Mouse (Mus musculus) midbrain, embryonic 13.5 days (tissue): ENCODE data around the gene Lypd9. TPM values are rescaled to one million over a fixed set of nuclear protein-coding genes. Genes with fewer than 3 reads are reported as not detected.
"Not testable (repeated sequence)": the region's sequence is repeated elsewhere in the genome, so short reads cannot be mapped to it uniquely, and the experiment has no call there.

Source experiments
- ATAC-seq: fragments of 200-750 bp; cut with Nextera tagmentation; 2 replicates; pipeline ENCODE4 v1.8.0; 2017; ENCODE audit warnings: mild to moderate bottlenecking, moderate TSS enrichment, moderate library complexity
- H3K27ac ChIP-seq: fragments of 300-500 bp; sonication (generic); 2 replicates; pipeline ENCODE4 v1.5.1; 2015; ENCODE audit warnings: inconsistent platforms, mild to moderate bottlenecking, moderate library complexity
- H3K27me3 ChIP-seq: fragments of 300-500 bp; sonication (generic); 2 replicates; pipeline ENCODE4 v1.6.1; 2015; ENCODE audit warnings: mild to moderate bottlenecking, inconsistent platforms
- H3K36me3 ChIP-seq: fragments of 300-500 bp; sonication (generic); 2 replicates; pipeline ENCODE4 v1.6.1; 2015; ENCODE audit warnings: mild to moderate bottlenecking, inconsistent platforms
- H3K4me1 ChIP-seq: fragments of 300-500 bp; sonication (generic); replicated peaks from 2 replicates; pipeline ENCODE4 v1.6.1; 2015; ENCODE audit warnings: inconsistent platforms
- H3K4me2 ChIP-seq: fragments of 300-500 bp; sonication (generic); replicated peaks from 2 replicates; pipeline ENCODE4 v1.6.1; 2015; ENCODE audit warnings: moderate library complexity, mild to moderate bottlenecking, inconsistent platforms
- H3K4me3 ChIP-seq: fragments of 300-500 bp; sonication (generic); replicated peaks from 2 replicates; pipeline ENCODE4 v1.5.1; 2015; ENCODE audit warnings: mild to moderate bottlenecking, inconsistent platforms
- H3K9ac ChIP-seq: fragments of 300-500 bp; sonication (generic); replicated peaks from 2 replicates; pipeline ENCODE4 v1.6.1; 2015; ENCODE audit warnings: mild to moderate bottlenecking, inconsistent platforms
- H3K9me3 ChIP-seq: fragments of 300-500 bp; sonication (generic); 2 replicates; pipeline ENCODE4 v1.6.1; 2016; ENCODE audit warnings: mild to moderate bottlenecking, inconsistent platforms
- WGBS: fragments of 180-500 bp; shearing (Covaris S2); methylation state at CpG from one replicate; pipeline ENCODE4 v1.1.7; 2015; 5-methylcytosine and 5-hydroxymethylcytosine counted together
- polyA plus RNA-seq: library from polyadenylated mRNA; unstranded; fragments of >200 nt; fragmentation: Nextera tagmentation; extraction: Ambion mirVana; gene quantifications from 2 replicates; pipeline ENCODE4 v1.2.1, GENCODE M21; 2015

The Lypd9 gene
- polyA plus RNA-seq: not detected in 2 replicates

DNA sequence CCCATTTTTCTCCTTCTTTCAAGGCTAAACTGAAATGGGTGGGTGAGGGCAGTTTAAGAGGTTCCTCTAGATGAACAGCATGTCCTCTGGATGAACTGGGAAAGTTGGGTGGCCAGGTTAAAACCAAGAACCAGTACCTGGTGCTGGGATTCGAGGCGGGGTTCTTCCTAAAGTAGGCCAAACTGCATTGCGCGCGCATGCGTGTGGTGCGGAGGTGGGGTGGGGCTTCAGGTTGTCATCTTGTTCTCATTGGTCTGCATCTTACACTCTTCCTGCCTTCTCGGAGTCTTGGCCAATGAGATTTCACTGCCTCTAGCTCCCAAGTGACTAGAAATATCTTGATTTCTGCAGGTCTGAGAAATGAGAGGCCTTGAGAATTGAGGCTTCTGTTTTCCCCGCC is at the start of gene Lypd9:
Lypd9 (minus strand) TSS at position 165 of the 400 bp plus-strand sequence.
- 95% methylated on average over 9 of the region's 9 CpGs for WGBS
- H3K4me3 ChIP-seq: no peak within 1 kb of the TSS
- H3K27ac ChIP-seq: no peak within 1 kb of the TSS
- no peaks in the 10 kb centered on the region for H3K9me3 ChIP-seq
- no peak within 1 kb of the TSS for H3K9ac ChIP-seq
- H3K36me3 ChIP-seq: no peaks in the 10 kb centered on the region
- H3K4me2 ChIP-seq: no peak within 1 kb of the TSS
- no peaks in the 10 kb centered on the region for H3K4me1 ChIP-seq
- no peaks in the 10 kb centered on the region for H3K27me3 ChIP-seq
- ATAC-seq: no peak

DNA sequence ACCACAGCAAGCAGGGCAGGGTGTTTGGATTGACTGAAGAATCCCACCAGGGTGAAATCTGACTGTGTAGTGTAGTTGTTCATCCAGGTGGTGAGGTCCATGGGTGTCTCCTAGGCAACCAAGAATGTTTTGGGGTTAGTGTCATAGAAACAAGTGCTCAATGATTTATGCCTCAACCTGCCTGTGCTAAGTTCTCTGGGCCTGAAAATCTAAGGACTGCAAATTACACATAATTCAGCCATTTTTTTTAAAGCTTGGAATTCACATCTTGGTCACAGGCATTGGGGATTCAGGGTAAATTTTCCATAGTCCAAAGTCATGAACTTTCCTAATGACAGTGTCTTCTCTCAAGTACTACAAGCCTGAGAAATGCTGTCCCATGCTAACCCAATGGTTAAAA is 49.7 kb upstream of the Lypd9 start, which contains the start of gene Olfr331:
Olfr331 (minus strand) TSS at position 101 of the 400 bp plus-strand sequence.
- not testable (repeated sequence) for H3K27me3 ChIP-seq, H3K27ac ChIP-seq, H3K4me1 ChIP-seq, H3K4me2 ChIP-seq, H3K9ac ChIP-seq, H3K9me3 ChIP-seq, H3K4me3 ChIP-seq, H3K36me3 ChIP-seq, ATAC-seq

DNA sequence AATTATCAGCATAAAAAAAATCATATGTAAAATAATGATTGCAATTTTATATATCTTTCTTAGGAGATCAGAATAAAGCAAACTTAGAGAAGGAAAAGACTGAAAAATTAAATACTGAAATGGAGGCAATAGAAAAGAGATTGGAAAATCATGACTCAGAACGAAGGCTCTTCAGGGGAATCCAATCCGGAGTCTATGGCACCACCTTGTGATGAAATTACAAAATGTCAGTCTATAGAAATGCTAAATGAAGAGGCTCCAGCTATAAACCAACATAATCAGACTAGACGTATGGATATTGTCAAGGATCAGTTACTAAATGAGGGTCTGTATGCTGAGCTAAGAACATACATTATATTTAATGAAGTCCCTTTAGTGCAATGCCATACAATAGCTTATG is 46.6 kb upstream of the Lypd9 start:
- Histone ChIP-seq H3K9ac (no peak overlapping the region), H3K4me2 (no peak overlapping the region), H3K9me3 (no peaks in the 10 kb centered on the region), H3K4me3 (no peak overlapping the region), H3K36me3 (no peaks in the 10 kb centered on the region), H3K4me1 (no peaks in the 10 kb centered on the region), H3K27me3 (no peaks in the 10 kb centered on the region), H3K27ac (no peak overlapping the region)
- WGBS: 49% methylated on average over 3 of the region's 3 CpGs
- no peak for ATAC-seq

GRCm38 (mm10) chr11:58498761-58499160 is 46.0 kb upstream of the Lypd9 start:
- H3K36me3 ChIP-seq: no peaks in the 10 kb centered on the region
- H3K4me3 ChIP-seq: no peak overlapping the region
- no peak overlapping the region for H3K27ac ChIP-seq
- no peaks in the 10 kb centered on the region for H3K9me3 ChIP-seq
- H3K9ac ChIP-seq: no peak overlapping the region
- no peaks in the 10 kb centered on the region for H3K4me1 ChIP-seq
- H3K4me2 ChIP-seq: no peak overlapping the region
- 88% methylated on average over 9 of the region's 9 CpGs for WGBS
- no peaks in the 10 kb centered on the region for H3K27me3 ChIP-seq
- no peak for ATAC-seq

DNA sequence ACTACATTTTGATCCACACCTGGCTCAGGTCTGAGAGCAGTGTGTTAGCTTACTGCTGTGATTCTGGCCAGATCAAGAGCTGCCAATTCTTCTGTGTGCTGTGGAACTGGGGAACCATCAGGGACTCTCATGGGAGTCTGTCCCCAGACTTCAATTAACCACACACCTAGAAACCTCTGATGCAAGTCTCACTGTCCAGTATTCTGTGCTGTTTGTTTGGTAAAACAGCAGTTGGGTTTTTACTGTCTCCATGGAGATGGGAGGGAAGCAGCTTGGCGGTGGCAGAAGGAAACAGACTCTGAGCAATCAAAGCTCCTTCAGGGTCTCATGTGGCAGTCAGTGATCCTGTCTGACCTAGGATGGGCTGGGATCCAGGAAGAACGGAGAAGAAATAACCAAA is 39.7 kb upstream of the Lypd9 start, which contains the start of gene Olfr332:
Olfr332 (minus strand) TSS at position 101 of the 400 bp plus-strand sequence.
- WGBS: 80% methylated on average over 2 of the region's 2 CpGs
- no peak for ATAC-seq
- no peak within 1 kb of the TSS for H3K27ac ChIP-seq
- H3K9ac ChIP-seq: no peak within 1 kb of the TSS
- no peak within 1 kb of the TSS for H3K4me2 ChIP-seq
- no peak within 1 kb of the TSS for H3K4me3 ChIP-seq
- H3K27me3 ChIP-seq: no peaks in the 10 kb centered on the region
- H3K4me1 ChIP-seq: no peaks in the 10 kb centered on the region
- H3K9me3 ChIP-seq: no peaks in the 10 kb centered on the region
- H3K36me3 ChIP-seq: no peaks in the 10 kb centered on the region

DNA sequence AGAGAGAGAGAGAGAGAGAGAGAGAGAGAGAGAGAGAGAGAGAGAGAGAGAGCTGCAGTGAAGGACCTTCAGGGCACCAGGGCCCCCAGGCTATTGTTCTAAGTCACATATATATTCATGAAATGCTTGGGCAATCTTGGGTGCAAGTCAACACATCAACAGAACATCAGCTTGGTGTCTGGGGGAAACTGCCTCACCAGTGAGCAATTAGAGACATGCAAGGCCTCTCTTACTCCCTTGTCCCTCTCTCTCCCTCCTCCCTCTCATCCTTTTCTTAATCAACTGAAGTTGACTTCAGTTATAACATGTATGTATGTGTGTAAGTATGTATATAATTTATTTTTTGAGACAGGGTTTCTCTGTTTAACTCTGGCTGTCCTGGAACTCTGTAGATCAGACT is 9.4 kb upstream of the Lypd9 start, which contains the start of gene Olfr30:
Olfr30 (minus strand) TSS at position 101 of the 400 bp plus-strand sequence.
- H3K9me3 ChIP-seq: no peaks in the 10 kb centered on the region; the same call in 1 of the 2 replicates
- no peak for ATAC-seq
- no peaks in the 10 kb centered on the region for H3K27me3 ChIP-seq
- no peak within 1 kb of the TSS for H3K27ac ChIP-seq
- H3K36me3 ChIP-seq: no peaks in the 10 kb centered on the region
- H3K4me3 ChIP-seq: no peak within 1 kb of the TSS
- H3K9ac ChIP-seq: no peak within 1 kb of the TSS
- H3K4me2 ChIP-seq: no peak within 1 kb of the TSS
- H3K4me1 ChIP-seq: no peaks in the 10 kb centered on the region

- Histone ChIP-seq H3K4me1 (no peaks in the 10 kb centered on the region), H3K4me2 (no peak overlapping the region), H3K4me3 (no peak overlapping the region), H3K27ac (no peak overlapping the region), H3K9me3 (no peaks in the 10 kb centered on the region; the same call in 1 of the 2 replicates), H3K36me3 (no peaks in the 10 kb centered on the region), H3K27me3 (no peaks in the 10 kb centered on the region), H3K9ac (no peak overlapping the region)
- ATAC-seq: no peak
- 82% methylated on average over 4 of the region's 4 CpGs for WGBS
These were observed 869 bp upstream of the Lypd9 start for GRCm38 (mm10) chr11:58453592-58453991.

- no peaks in the 10 kb centered on the region for H3K4me1 ChIP-seq
- 72% methylated on average over 5 of the region's 5 CpGs for WGBS
- H3K9me3 ChIP-seq: no peaks in the 10 kb centered on the region
These were observed 14.9 kb downstream of the Lypd9 start for GRCm38 (mm10) chr11:58437866-58438265.

DNA sequence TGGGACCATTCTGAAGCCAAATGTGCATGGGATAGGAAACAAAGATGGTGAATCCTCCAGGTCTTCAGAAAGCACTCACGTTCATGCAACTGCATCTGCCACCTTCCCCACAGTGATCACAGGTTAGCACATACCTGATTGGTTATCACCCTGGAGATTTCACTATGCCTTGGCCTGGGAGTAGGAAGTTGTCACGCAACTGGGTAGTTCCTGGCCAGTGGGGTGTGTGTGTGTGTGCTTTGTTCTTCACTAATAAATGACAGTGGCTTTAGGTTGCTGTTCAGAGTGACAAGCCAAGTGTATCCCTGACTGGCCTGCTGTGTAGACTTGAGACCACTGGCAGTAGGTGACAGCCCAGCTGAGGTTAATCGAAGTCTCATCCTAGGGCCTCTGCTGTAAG is 20.5 kb downstream of the Lypd9 start, which contains the start of gene Gm12253:
Gm12253 (plus strand) TSS at position 301 of the 400 bp plus-strand sequence.
- Histone ChIP-seq H3K27ac (no peak within 1 kb of the TSS), H3K36me3 (no peaks in the 10 kb centered on the region), H3K4me2 (no peak within 1 kb of the TSS), H3K4me3 (no peak within 1 kb of the TSS), H3K9ac (no peak within 1 kb of the TSS), H3K4me1 (no peaks in the 10 kb centered on the region), H3K9me3 (no peaks in the 10 kb centered on the region), H3K27me3 (no peaks in the 10 kb centered on the region)
- 85% methylated on average over 3 of the region's 3 CpGs for WGBS
- ATAC-seq: no peak

More at GRCm38 (mm10) chr11:58437866-58438265, 14.9 kb downstream of the Lypd9 start:
- no peak overlapping the region for H3K9ac ChIP-seq
- H3K36me3 ChIP-seq: no peaks in the 10 kb centered on the region
- H3K27ac ChIP-seq: no peak overlapping the region
- ATAC-seq: no peak
- H3K27me3 ChIP-seq: no peaks in the 10 kb centered on the region
- H3K4me3 ChIP-seq: no peak overlapping the region
- H3K4me2 ChIP-seq: no peak overlapping the region

GRCm38 (mm10) chr11:58420815-58421214 is 31.9 kb downstream of the Lypd9 start, which contains the start of gene 1810065E05Rik:
Gene 1810065E05Rik (plus strand): TSS chr11:58421111.
- no peaks in the 10 kb centered on the region for H3K4me1 ChIP-seq
- WGBS: 73% methylated on average over 1 of the region's 1 CpGs
- H3K9me3 ChIP-seq: no peaks in the 10 kb centered on the region
- H3K9ac ChIP-seq: no peak within 1 kb of the TSS
- H3K27me3 ChIP-seq: no peaks in the 10 kb centered on the region
- no peaks in the 10 kb centered on the region for H3K36me3 ChIP-seq
- no peak within 1 kb of the TSS for H3K4me2 ChIP-seq
- no peak within 1 kb of the TSS for H3K4me3 ChIP-seq
- no peak within 1 kb of the TSS for H3K27ac ChIP-seq
- no peak for ATAC-seq

- H3K27ac ChIP-seq: no peak overlapping the region
- H3K4me2 ChIP-seq: no peak overlapping the region
- H3K36me3 ChIP-seq: no peaks in the 10 kb centered on the region
- no peaks in the 10 kb centered on the region for H3K4me1 ChIP-seq
- no peaks in the 10 kb centered on the region for H3K27me3 ChIP-seq
- H3K9ac ChIP-seq: no peak overlapping the region
- ATAC-seq: no peak
- H3K4me3 ChIP-seq: no peak overlapping the region
- H3K9me3 ChIP-seq: no peaks in the 10 kb centered on the region
- 86% methylated on average over 3 of the region's 3 CpGs for WGBS
These were observed 34.4 kb downstream of the Lypd9 start for GRCm38 (mm10) chr11:58418336-58418735.

GRCm38 (mm10) chr11:58408066-58408465 is 44.7 kb downstream of the Lypd9 start:
- 90% methylated on average over 3 of the region's 3 CpGs for WGBS
- H3K36me3 ChIP-seq: no peaks in the 10 kb centered on the region
- no peak overlapping the region for H3K4me3 ChIP-seq
- H3K9me3 ChIP-seq: no peaks in the 10 kb centered on the region
- no peak overlapping the region for H3K27ac ChIP-seq
- H3K4me1 ChIP-seq: no peaks in the 10 kb centered on the region
- no peak overlapping the region for H3K4me2 ChIP-seq
- ATAC-seq: no peak
- H3K9ac ChIP-seq: no peak overlapping the region
- H3K27me3 ChIP-seq: no peaks in the 10 kb centered on the region

- H3K4me3 ChIP-seq: no peak overlapping the region
- whole genome bisulfite sequencing: 33% methylated on average over 5 of the region's 5 CpGs
- peak; percentile 78 for ATAC-seq
- peak overlapping the region; percentile 64 for H3K27ac ChIP-seq
- H3K9ac ChIP-seq: no peak overlapping the region
- H3K36me3 ChIP-seq: no peaks in the 10 kb centered on the region
- H3K4me1 ChIP-seq: peaks cover 15% of the 10 kb centered on the region
- no peaks in the 10 kb centered on the region for H3K27me3 ChIP-seq
- H3K9me3 ChIP-seq: no peaks in the 10 kb centered on the region
- no peak overlapping the region for H3K4me2 ChIP-seq
These were observed 52.1 kb downstream of the Lypd9 start for GRCm38 (mm10) chr11:58400655-58401054.
